In genomic region chr3:116968540-116968997, GRCm38 (mm10) we compare ENCODE assay signal across 8 mouse cellular contexts. TPM values are rescaled to one million over a fixed set of nuclear protein-coding genes. Genes with fewer than 3 reads are reported as not detected.
DNase-seq lines count a peak whose midpoint lies in the region; ATAC-seq lines count a peak whose summit lies in the region.

Palmd (minus strand) TSS chr3:116968987.

- DNase-seq in adrenal gland, adult (ENCODE audit: inconsistent age in 2 of 2, low spot score in 1 of 2) = peak; percentile 87 to 95
- DNase-seq in embryo, embryonic 10 days (ENCODE audit: low spot score) = peak; percentile 66
- peak; percentile 57 for DNase-seq in gastrocnemius, postnatal 14 days
- DNase-seq in left cerebral cortex, adult 8-10 months (ENCODE audit: low spot score in 2 of 2) = peak; percentile 24 to 44
- peak; percentile 70 for DNase-seq in lung, postnatal 36 days
- DNase-seq in right cerebral cortex, postnatal 25 days = peak; percentile 59
- no peak for DNase-seq in spleen, postnatal 4 days (ENCODE audit: low spot score in 2 of 2)

- H3K4me2 ChIP-seq in hindbrain, embryonic 15.5 days = peak within 1 kb of the TSS; percentile 71

- peak within 1 kb of the TSS; percentile 78 for H3K27ac ChIP-seq in hindbrain, embryonic 15.5 days (replicated peaks)

- peak within 1 kb of the TSS; percentile 51 for H3K4me3 ChIP-seq in hindbrain, embryonic 15.5 days

- 3% methylated on average over 17 of the region's 17 CpGs for WGBS in hindbrain, embryonic 15.5 days

- peaks cover 13% of the 10 kb centered on the region for H3K4me1 ChIP-seq in hindbrain, embryonic 15.5 days (replicated peaks)

- peak within 1 kb of the TSS; percentile 50 for H3K9ac ChIP-seq in hindbrain, embryonic 15.5 days

- ATAC-seq in hindbrain, embryonic 15.5 days (ENCODE audit: low FRiP score, low read depth) = peak; percentile 91

- H3K27me3 ChIP-seq in hindbrain, embryonic 15.5 days = no peaks in the 10 kb centered on the region

- no peaks in the 10 kb centered on the region for H3K36me3 ChIP-seq in hindbrain, embryonic 15.5 days

- H3K9me3 ChIP-seq in hindbrain, embryonic 15.5 days = no peaks in the 10 kb centered on the region

- intact Hi-C loops in gastrocnemius, postnatal 14 days (cut with DNase I; ENCODE audit: low total_unique reads) = no loop called here

RNA-seq across cellular contexts. Expression of gene Palmd, which starts in this region (rescaled TPM):
- 10 to 100 TPM; 25.5 to 27.2 TPM for total RNA-seq in gastrocnemius, postnatal 14 days (2021)
- polyA plus RNA-seq in hindbrain, embryonic 15.5 days (2015; fragmentation: Nextera tagmentation; extraction: Ambion mirVana) = 9.9 and 11.3 TPM in 2 replicates
- 10 to 100 TPM; 10.6 to 15.4 (median 13.0) TPM for total RNA-seq in left cerebral cortex, adult 8-10 months (2022)

Comparison
In these comparisons a context has a peak if more than half of its experiments do, and no peak if none do; other contexts are left out.
1. DNase-seq: peak in adrenal gland, adult (2 of 2), embryo, embryonic 10 days (single experiment), gastrocnemius, postnatal 14 days (single experiment), left cerebral cortex, adult 8-10 months (2 of 2), lung, postnatal 36 days (single experiment) and right cerebral cortex, postnatal 25 days (single experiment); none in spleen, postnatal 4 days (0 of 2).